Mouse (Mus musculus): ENCODE results near the gene Cdk17. TPM values are rescaled to one million over a fixed set of nuclear protein-coding genes. Genes with fewer than 3 reads are reported as not detected.

Gene Cdk17
- polyA plus RNA-seq, 1 experiment from 2014 or later, result 26.9 TPM

GRCm38 (mm10) chr10:93248416-93248815 is 87.7 kb downstream of the Cdk17 start:
- ATAC-seq (ENCODE audit: low read depth) (no peak), DNase-seq (ENCODE audit: low spot score) (no peak)
- no peak overlapping the region for H3K4me3 ChIP-seq (ENCODE audit: low read depth, low read length)
- H3K4me2 ChIP-seq (ENCODE audit: low read depth, low read length), result no peak overlapping the region
- WGBS, result 65% methylated on average over 8 of the region's 8 CpGs
- peaks cover 10% of the 10 kb centered on the region; the same call in 1 of the 2 replicates for H3K4me1 ChIP-seq (ENCODE audit: control insufficient read depth, insufficient read depth, low read length)
- H3K27me3 ChIP-seq (replicated peaks; ENCODE audit: control insufficient read depth, insufficient read depth, low read length), result no peaks in the 10 kb centered on the region
- no peak overlapping the region for H3K9ac ChIP-seq (ENCODE audit: low read depth, low read length)
- H3K36me3 ChIP-seq (ENCODE audit: control insufficient read depth, insufficient read depth, low read length), result peaks cover 39% of the 10 kb centered on the region
- H3K27ac ChIP-seq (replicated peaks; ENCODE audit: low read depth, low read length), result 0 out of 2 replicates have a peak overlapping the region, but pooled peaks have one; percentile 11
- no peaks in the 10 kb centered on the region for H3K9me3 ChIP-seq (ENCODE audit: control insufficient read depth, low read length)

DNA sequence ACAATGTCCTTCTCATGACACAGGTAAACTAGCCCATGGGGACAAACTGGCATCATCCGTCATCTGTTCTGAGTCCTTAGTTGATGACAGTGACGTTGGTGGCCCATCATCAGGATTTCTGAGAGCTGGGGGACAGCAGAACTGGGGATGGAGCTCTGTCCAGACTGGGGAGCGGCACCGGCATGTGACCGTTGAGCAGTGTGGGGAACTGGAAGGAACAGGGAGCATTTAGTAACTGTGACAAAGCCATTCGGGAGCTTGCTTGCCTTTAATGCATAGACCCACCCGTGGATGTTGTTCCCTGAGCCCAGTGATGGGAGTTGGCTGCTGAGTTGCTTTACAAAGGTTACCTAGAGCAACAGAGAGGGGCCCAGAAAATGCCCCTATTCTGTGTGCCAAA is 89.2 kb downstream of the Cdk17 start:
- H3K27ac ChIP-seq (replicated peaks; ENCODE audit: low read depth, low read length), result no peak overlapping the region
- no peaks in the 10 kb centered on the region for H3K9me3 ChIP-seq (ENCODE audit: control insufficient read depth, low read length)
- H3K4me3 ChIP-seq (ENCODE audit: low read depth, low read length), result no peak overlapping the region
- no peak overlapping the region for H3K9ac ChIP-seq (ENCODE audit: low read depth, low read length)
- peaks cover 10% of the 10 kb centered on the region for H3K4me1 ChIP-seq (ENCODE audit: control insufficient read depth, insufficient read depth, low read length)
- H3K4me2 ChIP-seq (ENCODE audit: low read depth, low read length), result no peak overlapping the region
- no peak for DNase-seq (ENCODE audit: low spot score)
- 79% methylated on average over 7 of the region's 7 CpGs for WGBS
- H3K27me3 ChIP-seq (replicated peaks; ENCODE audit: control insufficient read depth, insufficient read depth, low read length), result no peaks in the 10 kb centered on the region
- no peak for ATAC-seq (ENCODE audit: low read depth)
- H3K36me3 ChIP-seq (ENCODE audit: control insufficient read depth, insufficient read depth, low read length), result peaks cover 44% of the 10 kb centered on the region

GRCm38 (mm10) chr10:93250436-93251317 is 90.0 kb downstream of the Cdk17 start:
- DNase-seq (ENCODE audit: low spot score) (no peak), ATAC-seq (ENCODE audit: low read depth) (no peak)
- no peaks in the 10 kb centered on the region for H3K27me3 ChIP-seq (replicated peaks; ENCODE audit: control insufficient read depth, insufficient read depth, low read length)
- no peak overlapping the region for H3K4me3 ChIP-seq (ENCODE audit: low read depth, low read length)
- 73% methylated on average over 23 of the region's 24 CpGs for WGBS
- H3K27ac ChIP-seq (replicated peaks; ENCODE audit: low read depth, low read length), result no peak overlapping the region
- H3K4me1 ChIP-seq (ENCODE audit: control insufficient read depth, insufficient read depth, low read length), result peaks cover 18% of the 10 kb centered on the region
- no peaks in the 10 kb centered on the region for H3K9me3 ChIP-seq (ENCODE audit: control insufficient read depth, low read length)
- peaks cover 41% of the 10 kb centered on the region for H3K36me3 ChIP-seq (ENCODE audit: control insufficient read depth, insufficient read depth, low read length)
- H3K4me2 ChIP-seq (ENCODE audit: low read depth, low read length), result no peak overlapping the region
- no peak overlapping the region for H3K9ac ChIP-seq (ENCODE audit: low read depth, low read length)

DNA sequence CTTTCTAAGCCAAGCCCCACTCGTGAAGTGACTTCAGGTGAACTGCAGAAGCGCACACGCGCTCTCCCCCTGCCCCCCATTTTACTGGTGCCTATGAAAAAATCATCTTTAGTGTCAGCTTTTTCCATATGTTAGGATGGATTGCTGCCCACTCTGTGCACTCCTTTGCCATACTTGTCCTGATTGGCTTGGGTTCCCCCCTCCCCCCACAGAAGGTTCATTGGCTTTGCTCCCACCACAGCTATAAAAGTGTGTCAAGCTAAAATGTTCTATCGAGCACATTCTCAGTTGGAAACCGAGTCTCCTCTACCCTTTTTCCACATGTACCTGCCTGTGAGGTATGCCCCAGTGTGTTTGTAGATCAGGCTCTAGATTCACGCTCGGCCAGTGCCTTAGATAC is 90.8 kb downstream of the Cdk17 start:
- ATAC-seq (ENCODE audit: low read depth) (no peak), DNase-seq (ENCODE audit: low spot score) (no peak)
- 85% methylated on average over 8 of the region's 8 CpGs for WGBS
- Histone ChIP-seq H3K27ac (replicated peaks; ENCODE audit: low read depth, low read length) (no peak overlapping the region), H3K4me3 (ENCODE audit: low read depth, low read length) (no peak overlapping the region), H3K36me3 (ENCODE audit: control insufficient read depth, insufficient read depth, low read length) (peaks cover 41% of the 10 kb centered on the region), H3K27me3 (replicated peaks; ENCODE audit: control insufficient read depth, insufficient read depth, low read length) (no peaks in the 10 kb centered on the region), H3K4me1 (ENCODE audit: control insufficient read depth, insufficient read depth, low read length) (peaks cover 21% of the 10 kb centered on the region), H3K4me2 (ENCODE audit: low read depth, low read length) (no peak overlapping the region), H3K9ac (ENCODE audit: low read depth, low read length) (no peak overlapping the region), H3K9me3 (ENCODE audit: control insufficient read depth, low read length) (no peaks in the 10 kb centered on the region)

DNA sequence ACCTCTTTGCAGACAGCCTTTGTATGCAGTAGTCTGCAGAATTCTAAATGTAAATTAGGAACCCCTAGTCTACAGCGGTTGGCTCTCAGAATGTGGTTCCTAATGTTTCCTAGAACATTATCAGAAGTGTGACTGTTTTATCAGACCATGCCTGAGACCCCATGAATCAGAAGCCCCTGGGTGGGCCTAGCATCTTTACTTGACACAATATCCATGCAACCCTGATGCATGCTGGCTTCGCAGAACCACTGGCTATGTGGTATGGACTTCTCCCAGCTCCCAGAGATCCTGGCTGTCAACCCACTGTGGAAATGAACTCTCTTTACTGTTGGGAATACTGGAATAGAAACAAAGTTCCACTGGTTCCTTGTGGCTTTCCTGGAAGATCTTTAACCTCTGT is 92.0 kb downstream of the Cdk17 start:
- DNase-seq (ENCODE audit: low spot score) (no peak), ATAC-seq (ENCODE audit: low read depth) (no peak)
- peaks cover 41% of the 10 kb centered on the region for H3K36me3 ChIP-seq (ENCODE audit: control insufficient read depth, insufficient read depth, low read length)
- H3K4me2 ChIP-seq (ENCODE audit: low read depth, low read length), result no peak overlapping the region
- no peak overlapping the region for H3K4me3 ChIP-seq (ENCODE audit: low read depth, low read length)
- peaks cover 23% of the 10 kb centered on the region for H3K4me1 ChIP-seq (ENCODE audit: control insufficient read depth, insufficient read depth, low read length)
- H3K27me3 ChIP-seq (replicated peaks; ENCODE audit: control insufficient read depth, insufficient read depth, low read length), result no peaks in the 10 kb centered on the region
- H3K27ac ChIP-seq (replicated peaks; ENCODE audit: low read depth, low read length), result no peak overlapping the region
- 92% methylated on average over 2 of the region's 2 CpGs for WGBS
- no peaks in the 10 kb centered on the region for H3K9me3 ChIP-seq (ENCODE audit: control insufficient read depth, low read length)
- no peak overlapping the region for H3K9ac ChIP-seq (ENCODE audit: low read depth, low read length)

GRCm38 (mm10) chr10:93253156-93253555 is 92.5 kb downstream of the Cdk17 start:
- peaks cover 41% of the 10 kb centered on the region for H3K36me3 ChIP-seq (ENCODE audit: control insufficient read depth, insufficient read depth, low read length)
- peaks cover 20% of the 10 kb centered on the region for H3K4me1 ChIP-seq (ENCODE audit: control insufficient read depth, insufficient read depth, low read length)
- no peak overlapping the region for H3K9ac ChIP-seq (ENCODE audit: low read depth, low read length)
- no peak for ATAC-seq (ENCODE audit: low read depth)
- H3K9me3 ChIP-seq (ENCODE audit: control insufficient read depth, low read length), result no peaks in the 10 kb centered on the region
- WGBS, result 89% methylated on average over 6 of the region's 6 CpGs
- no peak overlapping the region for H3K4me2 ChIP-seq (ENCODE audit: low read depth, low read length)
- no peak overlapping the region for H3K27ac ChIP-seq (replicated peaks; ENCODE audit: low read depth, low read length)
- no peak overlapping the region for H3K4me3 ChIP-seq (ENCODE audit: low read depth, low read length)
- no peak for DNase-seq (ENCODE audit: low spot score)
- H3K27me3 ChIP-seq (replicated peaks; ENCODE audit: control insufficient read depth, insufficient read depth, low read length), result no peaks in the 10 kb centered on the region

DNA sequence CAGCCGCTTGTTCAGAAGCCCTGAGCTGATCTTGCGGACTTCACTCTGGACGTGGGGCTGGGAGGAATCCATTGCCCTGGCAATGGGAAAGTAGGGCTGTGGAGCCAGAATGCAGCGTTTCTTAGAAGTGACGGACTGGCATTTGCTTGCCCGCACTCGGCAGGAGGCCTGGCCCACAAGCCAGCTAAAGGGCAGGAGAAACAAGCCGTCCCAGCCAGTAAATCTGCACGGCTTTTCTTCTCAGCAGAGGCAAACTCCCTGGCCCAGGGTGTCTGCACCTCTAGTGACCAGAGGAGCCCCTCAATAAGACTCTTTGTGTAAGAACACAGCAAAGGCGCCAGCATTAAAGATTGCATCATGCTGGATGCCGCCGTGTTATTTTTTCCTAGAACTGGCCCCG is 94.6 kb downstream of the Cdk17 start:
- peak overlapping the region; percentile 74 for H3K27ac ChIP-seq (replicated peaks; ENCODE audit: low read depth, low read length)
- H3K36me3 ChIP-seq (ENCODE audit: control insufficient read depth, insufficient read depth, low read length), result peaks cover 26% of the 10 kb centered on the region
- H3K4me1 ChIP-seq (ENCODE audit: control insufficient read depth, insufficient read depth, low read length), result peaks cover 15% of the 10 kb centered on the region
- H3K4me3 ChIP-seq (ENCODE audit: low read depth, low read length), result no peak overlapping the region
- WGBS, result 25% methylated on average over 13 of the region's 13 CpGs
- DNase-seq (ENCODE audit: low spot score), result peak; percentile 72
- H3K9me3 ChIP-seq (ENCODE audit: control insufficient read depth, low read length), result no peaks in the 10 kb centered on the region
- no peak overlapping the region for H3K9ac ChIP-seq (ENCODE audit: low read depth, low read length)
- ATAC-seq (ENCODE audit: low read depth), result peak; percentile 45
- no peaks in the 10 kb centered on the region for H3K27me3 ChIP-seq (replicated peaks; ENCODE audit: control insufficient read depth, insufficient read depth, low read length)
- no peak overlapping the region for H3K4me2 ChIP-seq (ENCODE audit: low read depth, low read length)

DNA sequence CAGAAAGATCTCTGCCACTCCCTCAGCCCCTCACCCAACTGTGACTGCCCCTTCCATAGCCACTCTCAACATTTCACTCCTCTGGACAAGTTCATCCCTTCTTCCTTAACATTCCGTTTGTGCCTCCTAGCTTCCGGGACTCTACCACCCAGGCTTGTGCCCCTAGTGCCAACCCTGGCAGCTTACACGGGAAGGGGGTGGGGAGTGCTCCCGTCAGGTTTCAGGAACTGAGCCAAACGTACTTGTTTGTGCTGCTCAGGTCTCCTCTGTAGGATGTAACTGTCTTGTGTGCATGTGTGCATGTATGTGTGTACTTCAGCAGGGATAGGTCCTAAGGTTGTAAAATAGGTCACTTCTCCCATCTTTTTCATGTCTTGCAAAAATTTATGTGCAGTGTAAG is 99.2 kb downstream of the Cdk17 start:
- ATAC-seq (ENCODE audit: low read depth) (no peak), DNase-seq (ENCODE audit: low spot score) (no peak)
- 76% methylated on average over 5 of the region's 5 CpGs for WGBS
- no peaks in the 10 kb centered on the region for H3K9me3 ChIP-seq (ENCODE audit: control insufficient read depth, low read length)
- no peak overlapping the region for H3K4me2 ChIP-seq (ENCODE audit: low read depth, low read length)
- H3K4me1 ChIP-seq (ENCODE audit: control insufficient read depth, insufficient read depth, low read length), result peaks cover 37% of the 10 kb centered on the region
- no peak overlapping the region for H3K4me3 ChIP-seq (ENCODE audit: low read depth, low read length)
- peaks cover 22% of the 10 kb centered on the region for H3K36me3 ChIP-seq (ENCODE audit: control insufficient read depth, insufficient read depth, low read length)
- no peak overlapping the region for H3K27ac ChIP-seq (replicated peaks; ENCODE audit: low read depth, low read length)
- no peaks in the 10 kb centered on the region for H3K27me3 ChIP-seq (replicated peaks; ENCODE audit: control insufficient read depth, insufficient read depth, low read length)
- H3K9ac ChIP-seq (ENCODE audit: low read depth, low read length), result no peak overlapping the region

Data from embryonic facial prominence, embryonic 14.5 days (tissue).